Mouse (Mus musculus) limb, embryonic 11.5 days (tissue): ENCODE measurements around the gene Gm7534. TPM values are rescaled to one million over a fixed set of nuclear protein-coding genes. Genes with fewer than 3 reads are reported as not detected.

ENCODE experiments used
- ATAC-seq: fragments of 200-750 bp; cut with Nextera tagmentation; 2 replicates; pipeline ENCODE4 v1.8.0; 2017; ENCODE audit warnings: low read depth; ENCODE audit not compliant: insufficient number of reproducible peaks, low FRiP score, low TSS enrichment
- DNase-seq: peaks from one replicate; pipeline ENCODE4 v3.0.0-alpha.2; 2015; ENCODE audit warnings: low spot score
- H3K27ac ChIP-seq: fragments of 300-500 bp; sonication (generic); replicated peaks from 2 replicates; pipeline ENCODE4 v1.5.1; 2014; ENCODE audit warnings: low read depth, mild to moderate bottlenecking, low read length
- H3K27me3 ChIP-seq: fragments of 300-500 bp; sonication (generic); 2 replicates; pipeline ENCODE4 v1.6.1; 2014; ENCODE audit warnings: mild to moderate bottlenecking, low read length, mixed read lengths; ENCODE audit not compliant: control insufficient read depth, insufficient read depth
- H3K36me3 ChIP-seq: fragments of 300-500 bp; sonication (generic); 2 replicates; pipeline ENCODE4 v1.6.1; 2014; ENCODE audit warnings: mild to moderate bottlenecking, low read length, moderate library complexity, mixed read lengths; ENCODE audit not compliant: control insufficient read depth, insufficient read depth
- H3K4me1 ChIP-seq: fragments of 300-500 bp; sonication (generic); 2 replicates; pipeline ENCODE4 v1.6.1; 2014; ENCODE audit warnings: low read length, mixed read lengths; ENCODE audit not compliant: control insufficient read depth, insufficient read depth
- H3K4me2 ChIP-seq: fragments of 300-500 bp; sonication (generic); 2 replicates; pipeline ENCODE4 v1.6.1; 2014; ENCODE audit warnings: low read depth, mild to moderate bottlenecking, moderate library complexity; ENCODE audit not compliant: severe bottlenecking
- H3K4me3 ChIP-seq: fragments of 300-500 bp; sonication (generic); 2 replicates; pipeline ENCODE4 v1.5.1; 2014; ENCODE audit warnings: low read depth, low read length
- H3K9ac ChIP-seq: fragments of 300-500 bp; sonication (generic); 2 replicates; pipeline ENCODE4 v1.6.1; 2014; ENCODE audit warnings: mild to moderate bottlenecking, low read length
- H3K9me3 ChIP-seq: fragments of 300-500 bp; sonication (generic); 2 replicates; pipeline ENCODE4 v1.6.1; 2016; ENCODE audit warnings: low read length; ENCODE audit not compliant: control insufficient read depth
- WGBS: fragments of 180-500 bp; shearing (Covaris S2); extraction: QIAGEN DNeasy Blood & Tissue Kit; methylation state at CpG from one replicate; pipeline ENCODE4 v1.1.7; 2014; 5-methylcytosine and 5-hydroxymethylcytosine counted together
- polyA plus RNA-seq: library from polyadenylated mRNA; unstranded; fragments of >200 nt; fragmentation: Nextera tagmentation; extraction: Ambion mirVana; gene quantifications from 2 replicates; pipeline ENCODE4 v1.2.1, GENCODE M21; 2014

Gm7534 gene
- not detected in 2 replicates for polyA plus RNA-seq

DNA sequence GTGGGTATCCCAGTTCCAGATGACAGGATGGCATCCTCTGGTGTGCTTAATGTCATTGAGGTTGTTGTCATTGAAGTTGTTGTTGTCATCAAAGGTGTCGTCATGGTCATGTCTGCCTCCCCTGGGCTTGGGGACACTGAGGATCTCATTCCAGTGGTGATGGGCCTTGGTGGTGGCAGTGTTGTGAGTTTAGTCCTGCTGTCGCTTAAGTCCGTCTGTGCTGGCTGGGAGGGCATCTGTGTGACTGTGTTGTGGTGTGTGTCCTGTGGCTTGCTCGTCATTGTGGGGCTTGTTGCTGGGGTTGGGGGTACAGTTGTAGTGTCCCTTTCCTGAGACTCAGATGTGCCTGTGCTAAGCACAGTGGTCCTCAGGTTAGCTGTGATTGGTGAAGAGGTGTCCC, at the start of gene Gm7534:
Gm7534 (minus strand) TSS at position 101 of the 400 bp plus-strand sequence.
- Histone ChIP-seq H3K4me3 (no peak within 1 kb of the TSS), H3K27ac (no peak within 1 kb of the TSS), H3K4me2 (no peak within 1 kb of the TSS), H3K9me3 (no peaks in the 10 kb centered on the region), H3K4me1 (0 out of 2 replicates have a peak, but pooled peaks cover 2% of the 10 kb centered on the region), H3K36me3 (no peaks in the 10 kb centered on the region), H3K27me3 (no peaks in the 10 kb centered on the region), H3K9ac (no peak within 1 kb of the TSS)
- DNase-seq (no peak), ATAC-seq (no peak)
- WGBS = 82% methylated on average over 4 of the region's 4 CpGs

DNA sequence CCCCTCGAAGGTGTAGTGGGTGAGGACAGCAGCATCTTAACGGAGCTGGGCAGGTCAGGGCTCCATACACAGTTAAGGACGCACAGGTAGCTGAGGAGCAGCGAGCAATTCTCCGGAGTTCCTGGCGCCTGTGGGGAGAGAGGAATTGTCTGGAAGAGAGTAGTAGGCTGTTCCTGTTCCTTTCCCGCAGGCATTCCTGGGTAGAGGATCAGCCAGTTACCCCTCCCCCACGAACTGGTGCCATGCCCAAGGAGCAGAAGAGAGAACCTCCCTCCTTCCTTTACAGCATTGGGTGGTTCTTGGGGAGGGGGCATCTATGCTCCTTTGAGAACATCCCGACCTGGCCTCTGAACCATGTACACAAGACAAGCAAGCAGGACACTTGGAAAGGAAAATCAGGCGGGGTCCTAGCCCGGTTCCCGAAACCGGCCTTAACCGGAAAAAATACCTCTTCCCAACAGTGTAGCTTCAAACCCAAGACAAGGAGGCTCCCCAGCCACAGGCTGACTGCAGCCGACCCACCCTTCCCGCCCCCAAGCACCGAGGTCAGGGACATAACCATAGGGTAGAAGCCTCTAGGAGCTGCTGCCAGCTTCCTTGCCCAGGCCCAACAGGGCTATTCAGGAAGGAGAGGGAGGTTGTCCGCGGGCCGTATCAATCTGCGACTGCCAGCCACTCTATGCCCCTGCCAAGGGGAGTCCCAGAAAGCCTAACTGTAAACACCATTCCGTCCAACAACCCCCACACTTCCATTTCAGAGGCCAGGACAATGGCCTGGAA, 49.5 kb upstream of the Gm7534 start:
- DNase-seq = peak; percentile 57
- no peaks in the 10 kb centered on the region for H3K36me3 ChIP-seq
- peak overlapping the region; percentile 50 for H3K4me3 ChIP-seq
- no peak overlapping the region for H3K27ac ChIP-seq
- H3K27me3 ChIP-seq = peaks cover 49% of the 10 kb centered on the region
- no peaks in the 10 kb centered on the region for H3K9me3 ChIP-seq
- H3K4me2 ChIP-seq = peak overlapping the region; percentile 93
- peak overlapping the region; percentile 22; the same call in 1 of the 2 replicates for H3K9ac ChIP-seq
- ATAC-seq = no peak
- peaks cover 39% of the 10 kb centered on the region for H3K4me1 ChIP-seq
- 6% methylated on average over 21 of the region's 22 CpGs for WGBS

DNA sequence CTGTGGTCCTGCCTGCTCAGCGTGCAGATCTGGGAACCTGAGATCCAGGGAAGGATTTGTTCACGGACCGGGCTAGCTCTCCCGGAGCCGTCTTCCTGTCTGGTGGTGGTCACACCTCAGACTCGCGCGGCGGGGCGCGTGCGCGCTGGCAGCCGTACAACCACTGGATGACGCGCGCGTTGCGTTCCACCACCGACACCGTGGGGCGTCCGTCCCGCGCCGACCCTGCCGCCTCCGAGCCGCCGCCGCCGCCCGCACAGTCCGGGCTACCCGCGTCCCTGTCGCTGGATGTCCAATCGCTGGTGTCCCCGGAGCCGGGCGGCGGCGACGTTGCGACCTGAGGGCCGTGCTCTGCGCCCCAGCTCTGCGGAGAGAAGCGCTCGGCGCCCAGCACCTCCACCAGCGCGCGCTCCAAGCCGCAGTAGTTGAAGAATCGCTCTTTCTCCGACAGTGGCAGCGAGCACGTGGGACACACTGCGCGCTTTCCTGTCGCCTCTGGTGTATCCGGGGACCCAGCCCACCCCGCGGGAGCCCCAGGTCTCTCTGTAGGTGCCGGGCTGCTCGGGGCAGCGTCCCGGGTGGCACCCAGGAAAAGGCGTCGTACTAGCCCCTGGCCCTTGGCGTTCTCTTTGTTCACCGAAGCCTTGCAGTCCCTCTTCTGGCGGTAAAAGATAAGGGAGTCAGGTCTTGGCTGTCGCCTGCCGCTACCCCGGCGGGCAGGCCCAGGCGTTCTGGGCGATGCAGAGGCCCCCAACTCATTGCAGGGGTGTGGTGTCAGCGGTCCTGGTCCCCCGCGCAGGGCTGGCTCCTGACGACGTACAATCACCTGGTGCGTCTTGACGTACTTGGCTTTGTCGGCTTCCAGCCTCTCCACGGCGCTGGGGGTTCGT, 48.7 kb upstream of the Gm7534 start:
- H3K27ac ChIP-seq = 0 out of 2 replicates have a peak overlapping the region, but pooled peaks have one; percentile 21
- no peaks in the 10 kb centered on the region for H3K9me3 ChIP-seq

DNA sequence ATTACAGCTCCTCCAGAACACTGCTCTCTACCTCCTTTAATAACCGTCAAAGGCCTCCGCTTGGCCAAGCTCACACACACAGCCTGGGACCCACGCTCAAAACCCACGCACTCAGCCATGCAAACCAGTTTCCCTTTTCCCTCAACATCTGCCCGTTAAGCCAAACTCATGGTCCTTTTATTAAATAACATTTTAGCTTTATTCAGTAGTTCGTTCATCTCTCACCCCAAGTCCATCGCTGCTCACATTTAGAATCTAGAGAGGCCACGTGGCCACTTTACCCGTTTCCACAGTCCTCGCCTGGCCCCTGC, 48.1 kb upstream of the Gm7534 start:
- ATAC-seq (no peak), DNase-seq (no peak)
- H3K27ac ChIP-seq = no peak overlapping the region
- 18% methylated on average over 10 of the region's 10 CpGs for whole genome bisulfite sequencing
- H3K36me3 ChIP-seq = no peaks in the 10 kb centered on the region
- H3K4me3 ChIP-seq = peak overlapping the region; percentile 50
- H3K4me1 ChIP-seq = peaks cover 29% of the 10 kb centered on the region
- no peaks in the 10 kb centered on the region for H3K9me3 ChIP-seq
- peak overlapping the region; percentile 70; the same call in 1 of the 2 replicates for H3K9ac ChIP-seq
- H3K27me3 ChIP-seq = peaks cover 52% of the 10 kb centered on the region
- peak overlapping the region; percentile 93 for H3K4me2 ChIP-seq

More for the DNA sequence above, 48.7 kb upstream of the Gm7534 start:
- under 1% methylated on average over 91 of the region's 91 CpGs for WGBS
- peak; percentile 77 for DNase-seq
- Histone ChIP-seq H3K4me2 (peak overlapping the region; percentile 93), H3K4me1 (peaks cover 35% of the 10 kb centered on the region), H3K36me3 (no peaks in the 10 kb centered on the region), H3K9ac (peak overlapping the region; percentile 70), H3K4me3 (peak overlapping the region; percentile 50), H3K27me3 (peaks cover 52% of the 10 kb centered on the region)
- peak; percentile 23; the same call in 1 of the 2 replicates for ATAC-seq

DNA sequence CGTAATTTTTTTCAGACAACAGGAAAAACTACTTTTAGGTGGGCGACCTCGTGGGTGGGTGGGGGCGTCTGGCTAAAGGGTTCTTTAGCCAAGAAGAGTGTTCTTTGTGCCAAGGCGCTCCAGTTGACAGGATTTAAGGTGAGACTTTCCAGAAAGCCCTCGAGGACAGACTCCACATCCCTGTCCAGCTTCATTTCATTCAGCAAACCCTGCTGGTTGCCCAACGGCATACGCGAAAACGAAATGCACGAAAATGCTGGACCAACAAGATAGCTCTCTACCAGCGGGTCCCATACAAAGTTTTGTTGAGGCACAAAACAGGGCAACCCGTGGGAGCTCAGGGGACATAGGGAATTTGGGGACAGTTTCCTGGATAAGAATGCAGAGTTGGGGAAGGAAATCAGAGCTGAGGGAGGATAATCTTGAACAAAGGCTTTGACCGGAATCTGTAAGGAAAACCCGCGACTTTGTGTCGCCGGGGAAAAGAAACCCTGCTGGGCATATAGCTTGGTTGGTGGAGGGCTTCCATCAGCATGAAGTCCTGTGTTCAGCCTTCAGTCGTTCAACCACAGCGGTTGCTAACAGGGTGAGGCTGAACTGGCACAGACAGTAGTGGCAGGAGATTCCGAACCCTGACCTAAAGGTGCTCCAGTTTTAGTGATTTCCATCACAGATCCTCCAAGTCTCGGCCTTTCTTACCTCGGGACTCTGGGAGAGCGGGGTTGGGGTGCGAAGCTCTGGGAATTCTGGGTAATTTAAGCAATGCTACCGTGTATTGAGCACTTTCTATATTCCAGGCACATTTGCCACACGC, 47.5 kb upstream of the Gm7534 start:
- ATAC-seq (no peak), DNase-seq (peak; percentile 58)
- Histone ChIP-seq H3K4me3 (peak overlapping the region; percentile 50), H3K9me3 (no peaks in the 10 kb centered on the region), H3K9ac (0 out of 2 replicates have a peak overlapping the region, but pooled peaks have one; percentile 34), H3K4me1 (peaks cover 28% of the 10 kb centered on the region), H3K27ac (no peak overlapping the region), H3K27me3 (peaks cover 52% of the 10 kb centered on the region), H3K36me3 (no peaks in the 10 kb centered on the region), H3K4me2 (peak overlapping the region; percentile 93)
- 7% methylated on average over 27 of the region's 27 CpGs for WGBS

DNA sequence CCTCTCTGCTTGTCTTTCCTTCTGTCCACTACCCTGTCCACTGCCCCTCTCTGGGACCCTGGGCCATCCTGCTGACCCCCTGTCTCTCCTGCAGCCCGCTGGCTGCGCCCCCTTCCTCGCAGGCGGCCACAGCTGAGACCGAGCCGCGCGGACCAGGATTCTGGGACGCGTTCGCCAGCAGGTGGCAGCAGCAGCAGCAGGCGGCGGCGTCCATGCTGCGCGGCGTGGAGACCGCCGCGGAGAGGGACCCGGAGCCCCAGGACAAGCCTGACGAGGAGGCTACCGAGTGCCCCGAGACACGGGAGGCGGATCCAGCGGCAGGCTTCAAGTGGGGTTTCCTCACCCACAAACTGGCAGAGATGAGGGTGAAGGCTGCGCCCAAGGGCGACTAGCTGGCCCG, 46.8 kb upstream of the Gm7534 start:
- no peaks in the 10 kb centered on the region for H3K36me3 ChIP-seq
- peak overlapping the region; percentile 93 for H3K4me2 ChIP-seq
- DNase-seq = peak; percentile 90
- 0 out of 2 replicates have a peak overlapping the region, but pooled peaks have one; percentile 34 for H3K9ac ChIP-seq
- 1% methylated on average over 30 of the region's 30 CpGs for WGBS
- H3K27me3 ChIP-seq = peaks cover 50% of the 10 kb centered on the region
- no peaks in the 10 kb centered on the region for H3K9me3 ChIP-seq
- H3K27ac ChIP-seq = no peak overlapping the region
- ATAC-seq = 0 out of 2 replicates have a peak, but pooled peaks have one; percentile 45
- H3K4me3 ChIP-seq = peak overlapping the region; percentile 22
- H3K4me1 ChIP-seq = peaks cover 30% of the 10 kb centered on the region

DNA sequence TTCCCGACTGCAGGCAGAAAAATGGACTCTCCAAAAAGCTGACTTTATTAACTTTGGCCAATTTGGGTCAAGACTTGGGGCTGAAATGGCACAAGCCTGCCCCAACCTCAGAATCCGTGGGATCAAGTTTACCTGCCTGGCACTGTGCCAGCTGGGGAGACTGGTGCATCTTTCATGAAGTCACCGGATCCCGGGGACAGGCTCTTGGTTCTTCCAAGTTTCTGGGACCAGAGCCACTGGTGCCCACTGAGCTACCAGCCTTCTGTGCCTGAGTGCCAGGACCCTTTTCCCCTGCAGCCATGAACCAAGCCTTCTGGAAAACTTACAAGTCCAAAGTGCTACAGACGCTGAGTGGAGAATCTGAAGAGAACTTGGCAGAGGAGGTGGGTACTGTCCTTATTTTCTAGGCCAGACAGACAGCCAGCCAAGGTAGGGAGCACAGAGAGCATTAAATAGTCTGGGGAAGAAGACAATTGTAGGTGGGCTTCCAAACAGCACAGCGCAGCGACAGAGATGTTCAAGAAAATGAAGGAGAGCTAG, 44.0 kb upstream of the Gm7534 start, which contains the start of gene Gm30191:
Gm30191 (plus strand) TSS at position 217 of the 540 bp plus-strand sequence.
- Histone ChIP-seq H3K4me2 (peak within 1 kb of the TSS; percentile 77), H3K9ac (no peak within 1 kb of the TSS), H3K36me3 (no peaks in the 10 kb centered on the region), H3K27me3 (peaks cover 32% of the 10 kb centered on the region), H3K4me3 (0 out of 2 replicates have a peak within 1 kb of the TSS, but pooled peaks have one; percentile 70), H3K9me3 (no peaks in the 10 kb centered on the region), H3K27ac (no peak within 1 kb of the TSS), H3K4me1 (peaks cover 15% of the 10 kb centered on the region)
- WGBS = 77% methylated on average over 7 of the region's 7 CpGs
- DNase-seq (no peak), ATAC-seq (no peak)
